Mouse (Mus musculus) kidney, adult 2 months (tissue): Measurements from ENCODE around the gene Unk.

Experiments used
- CTCF ChIP-seq: fragments of 200-500 bp; conservative IDR thresholded peaks from 2 replicates; pipeline ENCODE4 v1.5.1; 2011; ENCODE audit warnings: low read depth, mild to moderate bottlenecking, control low read depth, low read length, moderate library complexity, mixed read lengths; ENCODE audit not compliant: insufficient read depth, insufficient read length
- POLR2A ChIP-seq: fragments of 200-500 bp; IDR thresholded peaks from one replicate; pipeline ENCODE4 v1.6.1; 2011; ENCODE audit warnings: low read depth, low read length, control low read depth

GRCm38 (mm10) chr11:116083096-116083672, 53.1 kb downstream of the Unk start:
- TF ChIP-seq POLR2A (no peak), CTCF (no peak)
